Mouse (Mus musculus) megakaryocyte-erythroid progenitor cell, adult 5-6 weeks (primary cell): ENCODE measurements around the gene Gramd1a. TPM values are rescaled to one million over a fixed set of nuclear protein-coding genes. Genes with fewer than 3 reads are reported as not detected.

ENCODE experiments used
- total RNA-seq, 2 experiments: library from RNA; stranded (forward) in 1 of 2; stranded (reverse) in 1 of 2; fragments of 200-1000, 215-1000 nt in 1 of 2; fragments of >200 nt in 1 of 2; fragmentation: Nextera tagmentation in 1 of 2; gene quantifications; 2 replicates each; pipeline ENCODE4 v1.2.3; 2014 to 2017

Gramd1a gene
- total RNA-seq, 2 experiments from 2014 or later, result 29.6 to 78.4 TPM

Other genes with a start within 250 kb of the Gramd1a start
- 0.83 TPM in 1 of 2 replicates, not detected in the other for gene Mag, start 241.0 kb downstream of the Gramd1a start, total RNA-seq (2014; fragmentation: Nextera tagmentation)
- not detected in 2 replicates for gene Mag, start 241.0 kb downstream of the Gramd1a start, total RNA-seq (2017)
- gene Hamp2, start 231.2 kb downstream of the Gramd1a start, total RNA-seq (2014; fragmentation: Nextera tagmentation), result not detected in 2 replicates
- gene Hamp2, start 231.2 kb downstream of the Gramd1a start, total RNA-seq (2017), result not detected in 2 replicates
- not detected in 2 replicates for gene Hamp, start 211.9 kb downstream of the Gramd1a start, total RNA-seq (2014; fragmentation: Nextera tagmentation)
- gene Hamp, start 211.9 kb downstream of the Gramd1a start, total RNA-seq (2017), result not detected in 2 replicates
- 56.5 and 84.3 TPM in 2 replicates for gene Usf2, start 199.1 kb downstream of the Gramd1a start, total RNA-seq (2014; fragmentation: Nextera tagmentation)
- gene Usf2, start 199.1 kb downstream of the Gramd1a start, total RNA-seq (2017), result 71.7 and 126 TPM in 2 replicates
- not detected in 2 replicates for gene Lsr, start 182.4 kb downstream of the Gramd1a start, total RNA-seq (2014; fragmentation: Nextera tagmentation)
- gene Lsr, start 182.4 kb downstream of the Gramd1a start, total RNA-seq (2017), result 0.11 and 0.99 TPM in 2 replicates
- gene Fam187b, start 182.1 kb downstream of the Gramd1a start, total RNA-seq (2014; fragmentation: Nextera tagmentation), result not detected in 2 replicates
- not detected in 2 replicates for gene Fam187b, start 182.1 kb downstream of the Gramd1a start, total RNA-seq (2017)
- 27.6 and 29.5 TPM in 2 replicates for gene Fxyd5, start 113.4 kb downstream of the Gramd1a start, total RNA-seq (2014; fragmentation: Nextera tagmentation)
- gene Fxyd5, start 113.4 kb downstream of the Gramd1a start, total RNA-seq (2017), result 41.7 and 47.6 TPM in 2 replicates
- not detected in 2 replicates for gene Fxyd7, start 104.4 kb downstream of the Gramd1a start, total RNA-seq (2014; fragmentation: Nextera tagmentation)
- gene Fxyd7, start 104.4 kb downstream of the Gramd1a start, total RNA-seq (2017), result not detected in 2 replicates
- gene Fxyd1, start 98.7 kb downstream of the Gramd1a start, total RNA-seq (2014; fragmentation: Nextera tagmentation), result not detected in 2 replicates
- not detected in 2 replicates for gene Fxyd1, start 98.7 kb downstream of the Gramd1a start, total RNA-seq (2017)
- gene Lgi4, start 96.6 kb downstream of the Gramd1a start, total RNA-seq (2014; fragmentation: Nextera tagmentation), result not detected in 2 replicates
- not detected in 2 replicates for gene Lgi4, start 96.6 kb downstream of the Gramd1a start, total RNA-seq (2017)
- not detected in 2 replicates for gene Fxyd3, start 79.2 kb downstream of the Gramd1a start, total RNA-seq (2014; fragmentation: Nextera tagmentation)
- not detected in 2 replicates for gene Fxyd3, start 79.2 kb downstream of the Gramd1a start, total RNA-seq (2017)
- 103 and 201 TPM in 2 replicates for gene Hpn, start 40.6 kb downstream of the Gramd1a start, total RNA-seq (2014; fragmentation: Nextera tagmentation)
- gene Hpn, start 40.6 kb downstream of the Gramd1a start, total RNA-seq (2017), result 28.3 and 32.3 TPM in 2 replicates
- 0.64 TPM in 1 of 2 replicates, not detected in the other for gene Scn1b, start 28.9 kb downstream of the Gramd1a start, total RNA-seq (2014; fragmentation: Nextera tagmentation)
- 1.4 TPM in 1 of 2 replicates, not detected in the other for gene Scn1b, start 28.9 kb downstream of the Gramd1a start, total RNA-seq (2017)
- gene Scgb2b2, start 134.6 kb upstream of the Gramd1a start, total RNA-seq (2014; fragmentation: Nextera tagmentation), result not detected in 2 replicates
- gene Scgb2b2, start 134.6 kb upstream of the Gramd1a start, total RNA-seq (2017), result not detected in 2 replicates
- gene Scgb1b2, start 135.9 kb upstream of the Gramd1a start, total RNA-seq (2014; fragmentation: Nextera tagmentation), result not detected in 2 replicates
- gene Scgb1b2, start 135.9 kb upstream of the Gramd1a start, total RNA-seq (2017), result not detected in 2 replicates
- gene Scgb2b3, start 206.2 kb upstream of the Gramd1a start, total RNA-seq (2014; fragmentation: Nextera tagmentation), result not detected in 2 replicates
- not detected in 2 replicates for gene Scgb2b3, start 206.2 kb upstream of the Gramd1a start, total RNA-seq (2017)
- not detected in 2 replicates for gene Scgb1b3, start 219.7 kb upstream of the Gramd1a start, total RNA-seq (2014; fragmentation: Nextera tagmentation)
- gene Scgb1b3, start 219.7 kb upstream of the Gramd1a start, total RNA-seq (2017), result not detected in 2 replicates